Mouse (Mus musculus) limb, embryonic 15.5 days (tissue): ENCODE measurements around the gene Armcx3. TPM values are rescaled to one million over a fixed set of nuclear protein-coding genes. Genes with fewer than 3 reads are reported as not detected.
A peak's percentile ranks its signal among the peaks of the same experiment; 100 is the strongest.
"Not testable (repeated sequence)": the region's sequence is repeated elsewhere in the genome, so short reads cannot be mapped to it uniquely, and the experiment has no call there.

Source experiments
- ATAC-seq: fragments of 200-750 bp; cut with Nextera tagmentation; 2 replicates; pipeline ENCODE4 v1.8.0; 2017; ENCODE audit warnings: low read depth, moderate TSS enrichment; ENCODE audit not compliant: insufficient number of reproducible peaks, low FRiP score, low TSS enrichment
- H3K27ac ChIP-seq: fragments of 300-500 bp; sonication (generic); 2 replicates; pipeline ENCODE4 v1.5.1; 2015; ENCODE audit warnings: moderate library complexity, mild to moderate bottlenecking, inconsistent platforms
- H3K27me3 ChIP-seq: fragments of 300-500 bp; sonication (generic); 2 replicates; pipeline ENCODE4 v1.6.1; 2015; ENCODE audit warnings: inconsistent platforms
- H3K36me3 ChIP-seq: fragments of 300-500 bp; sonication (generic); 2 replicates; pipeline ENCODE4 v1.6.1; 2015; ENCODE audit warnings: inconsistent platforms
- H3K4me1 ChIP-seq: fragments of 300-500 bp; sonication (generic); 2 replicates; pipeline ENCODE4 v1.6.1; 2015; ENCODE audit warnings: inconsistent platforms
- H3K4me2 ChIP-seq: fragments of 300-500 bp; sonication (generic); 2 replicates; pipeline ENCODE4 v1.6.1; 2015; ENCODE audit warnings: mild to moderate bottlenecking, inconsistent platforms
- H3K4me3 ChIP-seq: fragments of 300-500 bp; sonication (generic); 2 replicates; pipeline ENCODE4 v1.5.1; 2015; ENCODE audit warnings: mild to moderate bottlenecking, inconsistent platforms
- H3K9ac ChIP-seq: fragments of 300-500 bp; sonication (generic); 2 replicates; pipeline ENCODE4 v1.6.1; 2015; ENCODE audit warnings: inconsistent platforms
- H3K9me3 ChIP-seq: fragments of 300-500 bp; sonication (generic); 2 replicates; pipeline ENCODE4 v1.6.1; 2016; ENCODE audit warnings: inconsistent platforms
- WGBS: fragments of 180-500 bp; shearing (Covaris S2); methylation state at CpG from one replicate; pipeline ENCODE4 v1.1.7; 2015; 5-methylcytosine and 5-hydroxymethylcytosine counted together
- polyA plus RNA-seq: library from polyadenylated mRNA; unstranded; fragments of >200 nt; fragmentation: Nextera tagmentation; extraction: Ambion mirVana; gene quantifications from 2 replicates; pipeline ENCODE4 v1.2.1, GENCODE M21; 2015

The Armcx3 gene
- 95.4 and 108 TPM in 2 replicates for polyA plus RNA-seq

- Histone ChIP-seq H3K27ac (peak within 1 kb of the TSS; percentile 75), H3K4me1 (no peaks in the 10 kb centered on the region), H3K4me2 (peak within 1 kb of the TSS; percentile 38), H3K36me3 (no peaks in the 10 kb centered on the region), H3K9me3 (no peaks in the 10 kb centered on the region), H3K27me3 (peaks cover 3% of the 10 kb centered on the region; the same call in 1 of the 2 replicates), H3K9ac (peak within 1 kb of the TSS; percentile 50), H3K4me3 (peak within 1 kb of the TSS; percentile 59)
- 24% methylated on average over 46 of the region's 46 CpGs for WGBS
- peak; percentile 90 for ATAC-seq
Measured at GRCm38 (mm10) chrX:134756434-134757292, at the start of gene Armcx3. Gene Armcx3 (plus strand): TSS chrX:134756595.

- WGBS, result 33% methylated on average over 3 of the region's 3 CpGs
- Histone ChIP-seq H3K4me3 (no peak overlapping the region), H3K27me3 (peaks cover 12% of the 10 kb centered on the region; the same call in 1 of the 2 replicates), H3K36me3 (peaks cover 12% of the 10 kb centered on the region), H3K27ac (no peak overlapping the region), H3K4me2 (no peak overlapping the region), H3K9ac (no peak overlapping the region), H3K9me3 (no peaks in the 10 kb centered on the region), H3K4me1 (no peaks in the 10 kb centered on the region)
- no peak for ATAC-seq
Measured at GRCm38 (mm10) chrX:134716863-134717262, 39.5 kb upstream of the Armcx3 start.

GRCm38 (mm10) chrX:134717752-134718308 is 38.6 kb upstream of the Armcx3 start, which contains the start of gene Armcx1:
Gene Armcx1 (plus strand): TSS chrX:134717963.
- peak within 1 kb of the TSS; percentile 40 for H3K4me2 ChIP-seq
- peak within 1 kb of the TSS; percentile 90 for H3K27ac ChIP-seq
- peak within 1 kb of the TSS; percentile 53 for H3K4me3 ChIP-seq
- ATAC-seq, result peak; percentile 93
- no peaks in the 10 kb centered on the region for H3K9me3 ChIP-seq
- 19% methylated on average over 16 of the region's 16 CpGs for WGBS
- peaks cover 12% of the 10 kb centered on the region for H3K36me3 ChIP-seq
- H3K27me3 ChIP-seq, result peaks cover 12% of the 10 kb centered on the region; the same call in 1 of the 2 replicates
- peak within 1 kb of the TSS; percentile 32; the same call in 1 of the 2 replicates for H3K9ac ChIP-seq
- H3K4me1 ChIP-seq, result no peaks in the 10 kb centered on the region

GRCm38 (mm10) chrX:134718524-134718923 is 37.9 kb upstream of the Armcx3 start:
- 28% methylated on average over 14 of the region's 14 CpGs for WGBS
- H3K9me3 ChIP-seq, result no peaks in the 10 kb centered on the region
- H3K27ac ChIP-seq, result peak overlapping the region; percentile 90
- H3K4me2 ChIP-seq, result peak overlapping the region; percentile 40
- H3K4me1 ChIP-seq, result no peaks in the 10 kb centered on the region
- H3K36me3 ChIP-seq, result peaks cover 12% of the 10 kb centered on the region
- H3K9ac ChIP-seq, result 0 out of 2 replicates have a peak overlapping the region, but pooled peaks have one; percentile 32
- peak; percentile 84 for ATAC-seq
- peak overlapping the region; percentile 53 for H3K4me3 ChIP-seq
- H3K27me3 ChIP-seq, result peaks cover 12% of the 10 kb centered on the region; the same call in 1 of the 2 replicates

GRCm38 (mm10) chrX:134723762-134724161 is 32.6 kb upstream of the Armcx3 start:
- H3K9me3 ChIP-seq, H3K4me2 ChIP-seq, H3K27ac ChIP-seq, H3K4me3 ChIP-seq, H3K9ac ChIP-seq, ATAC-seq, H3K4me1 ChIP-seq, H3K27me3 ChIP-seq: not testable (repeated sequence)
- H3K36me3 ChIP-seq, result peaks cover 12% of the 10 kb centered on the region
- 55% methylated on average over 2 of the region's 2 CpGs for WGBS

- H3K27me3 ChIP-seq, result peaks cover 15% of the 10 kb centered on the region
- ATAC-seq, result no peak
- no peak overlapping the region for H3K4me3 ChIP-seq
- no peak overlapping the region for H3K27ac ChIP-seq
- H3K4me2 ChIP-seq, result no peak overlapping the region
- WGBS, result 47% methylated on average over 4 of the region's 4 CpGs
- no peaks in the 10 kb centered on the region for H3K9me3 ChIP-seq
- no peaks in the 10 kb centered on the region for H3K36me3 ChIP-seq
- H3K9ac ChIP-seq, result no peak overlapping the region
- no peaks in the 10 kb centered on the region for H3K4me1 ChIP-seq
Measured at GRCm38 (mm10) chrX:134729778-134730177, 26.6 kb upstream of the Armcx3 start.

GRCm38 (mm10) chrX:134737796-134738195 is 18.6 kb upstream of the Armcx3 start:
- no peak overlapping the region for H3K9ac ChIP-seq
- H3K36me3 ChIP-seq, result no peaks in the 10 kb centered on the region
- no peaks in the 10 kb centered on the region for H3K4me1 ChIP-seq
- ATAC-seq, result no peak
- 83% methylated on average over 1 of the region's 1 CpGs for WGBS
- H3K9me3 ChIP-seq, result no peaks in the 10 kb centered on the region
- no peak overlapping the region for H3K27ac ChIP-seq
- no peak overlapping the region for H3K4me3 ChIP-seq
- H3K27me3 ChIP-seq, result peaks cover 14% of the 10 kb centered on the region; the same call in 1 of the 2 replicates
- H3K4me2 ChIP-seq, result no peak overlapping the region

GRCm38 (mm10) chrX:134739160-134739559 is 17.2 kb upstream of the Armcx3 start:
- Histone ChIP-seq H3K4me3 (no peak overlapping the region), H3K27ac (no peak overlapping the region), H3K36me3 (no peaks in the 10 kb centered on the region), H3K9me3 (no peaks in the 10 kb centered on the region), H3K4me2 (no peak overlapping the region), H3K27me3 (peaks cover 11% of the 10 kb centered on the region; the same call in 1 of the 2 replicates), H3K4me1 (no peaks in the 10 kb centered on the region), H3K9ac (no peak overlapping the region)
- ATAC-seq, result no peak
- 68% methylated on average over 4 of the region's 4 CpGs for WGBS

GRCm38 (mm10) chrX:134741862-134742261 is 14.5 kb upstream of the Armcx3 start:
- 59% methylated on average over 5 of the region's 5 CpGs for WGBS
- no peak overlapping the region for H3K27ac ChIP-seq
- no peaks in the 10 kb centered on the region for H3K36me3 ChIP-seq
- H3K4me1 ChIP-seq, result no peaks in the 10 kb centered on the region
- H3K9ac ChIP-seq, result no peak overlapping the region
- H3K4me2 ChIP-seq, result no peak overlapping the region
- H3K27me3 ChIP-seq, result peaks cover 18% of the 10 kb centered on the region
- no peak overlapping the region for H3K4me3 ChIP-seq
- ATAC-seq, result no peak
- H3K9me3 ChIP-seq, result no peaks in the 10 kb centered on the region

- ATAC-seq, result no peak
- Histone ChIP-seq H3K27ac (no peak overlapping the region), H3K36me3 (no peaks in the 10 kb centered on the region), H3K4me2 (no peak overlapping the region), H3K9me3 (no peaks in the 10 kb centered on the region), H3K4me3 (no peak overlapping the region), H3K27me3 (peaks cover 28% of the 10 kb centered on the region), H3K4me1 (0 out of 2 replicates have a peak, but pooled peaks cover 3% of the 10 kb centered on the region), H3K9ac (no peak overlapping the region)
- 33% methylated on average over 5 of the region's 5 CpGs for WGBS
Measured at GRCm38 (mm10) chrX:134746459-134746858, 9.9 kb upstream of the Armcx3 start.

- Histone ChIP-seq H3K4me3 (peak within 1 kb of the TSS; percentile 53), H3K4me2 (peak within 1 kb of the TSS; percentile 47), H3K4me1 (0 out of 2 replicates have a peak, but pooled peaks cover 3% of the 10 kb centered on the region), H3K36me3 (no peaks in the 10 kb centered on the region), H3K9me3 (no peaks in the 10 kb centered on the region), H3K27ac (peak within 1 kb of the TSS; percentile 86), H3K9ac (0 out of 2 replicates have a peak within 1 kb of the TSS, but pooled peaks have one; percentile 42), H3K27me3 (peaks cover 23% of the 10 kb centered on the region)
- WGBS, result 24% methylated on average over 36 of the region's 36 CpGs
- ATAC-seq, result peak; percentile 84
Measured at GRCm38 (mm10) chrX:134750764-134751592, 5.4 kb upstream of the Armcx3 start, which contains the start of gene Armcx6. Gene Armcx6 (minus strand): TSS chrX:134751417.
